8 mouse cellular contexts compared by ENCODE assay signal in genomic region chr2:44556861-44557592, GRCm38 (mm10).
DNase-seq lines count a peak whose midpoint lies in the region; ATAC-seq and TF ChIP-seq lines count a peak whose summit lies in the region.

No protein-coding gene starts in this region.

- peak; percentile 44 for ATAC-seq in granulocyte monocyte progenitor cell, adult 5-6 weeks (replicated peaks; ENCODE audit: poor library complexity, severe bottlenecking)
- ATAC-seq in limb, embryonic 14.5 days (ENCODE audit: low FRiP score, low read depth), result peak; percentile 67
- ATAC-seq in neural tube, embryonic 12.5 days (ENCODE audit: low FRiP score, low read depth), result peak; percentile 89

- no peaks in the 10 kb centered on the region for H3K36me3 ChIP-seq in spleen, adult 2 months (ENCODE audit: control insufficient read depth, insufficient read depth, low read length)
- H3K36me3 ChIP-seq in limb, embryonic 14.5 days (ENCODE audit: control insufficient read depth, insufficient read depth, low read length), result no peaks in the 10 kb centered on the region
- H3K36me3 ChIP-seq in neural tube, embryonic 12.5 days, result no peaks in the 10 kb centered on the region

- TF ChIP-seq CTCF in spleen, adult 2 months (IDR thresholded peaks at IDR 0.05; ENCODE audit: extremely low read depth, insufficient read depth, insufficient read length, insufficient replicate concordance), result no peak

- H3K9me3 ChIP-seq in limb, embryonic 14.5 days (ENCODE audit: control insufficient read depth, low read length), result no peaks in the 10 kb centered on the region
- no peaks in the 10 kb centered on the region for H3K9me3 ChIP-seq in neural tube, embryonic 12.5 days

- peak overlapping the region; percentile 33; the same call in 1 of the 2 replicates for H3K27ac ChIP-seq in spleen, adult 2 months (ENCODE audit: insufficient read depth, low read length)
- 0 out of 2 replicates have a peak overlapping the region, but pooled peaks have one; percentile 45 for H3K27ac ChIP-seq in limb, embryonic 14.5 days (replicated peaks; ENCODE audit: low read depth, low read length)
- H3K27ac ChIP-seq in neural tube, embryonic 12.5 days, result no peak overlapping the region

- H3K4me2 ChIP-seq in limb, embryonic 14.5 days (replicated peaks; ENCODE audit: low read depth, low read length, severe bottlenecking), result peak overlapping the region; percentile 96
- peak overlapping the region; percentile 84 for H3K4me2 ChIP-seq in neural tube, embryonic 12.5 days (replicated peaks)

- no peaks in the 10 kb centered on the region; the same call in 1 of the 2 replicates for H3K4me1 ChIP-seq in spleen, adult 2 months (ENCODE audit: control insufficient read depth, insufficient read depth, insufficient read length)
- H3K4me1 ChIP-seq in limb, embryonic 14.5 days (ENCODE audit: control insufficient read depth, insufficient read depth, low read length), result 0 out of 2 replicates have a peak, but pooled peaks cover 10% of the 10 kb centered on the region
- peaks cover 10% of the 10 kb centered on the region; the same call in 1 of the 2 replicates for H3K4me1 ChIP-seq in neural tube, embryonic 12.5 days

- no peak for DNase-seq in spleen, adult 2 months (ENCODE audit: low read depth in 1 of 2, low spot score in 2 of 2)
- DNase-seq in spleen, adult 18-20 months, result no peak
- DNase-seq in embryo, embryonic 11 days, result peak; percentile 71
- peak; percentile 20 for DNase-seq in kidney, adult 9 months
- no peak for DNase-seq in limb, embryonic 14.5 days (ENCODE audit: low spot score)
- no peak for DNase-seq in spleen, postnatal 14 days (ENCODE audit: low spot score in 2 of 2)

- WGBS in spleen, adult 2 months, result 3% methylated on average over 42 of the region's 42 CpGs
- 0% methylated on average over 28 of the region's 42 CpGs for WGBS in limb, embryonic 14.5 days
- 1% methylated on average over 42 of the region's 42 CpGs for WGBS in neural tube, embryonic 12.5 days

- TF ChIP-seq POLR2A in spleen, adult 2 months (IDR thresholded peaks at IDR 0.05; ENCODE audit: low read depth, low read length), result no peak
- no peak for TF ChIP-seq POLR2A in limb, embryonic 14.5 days (IDR thresholded peaks at IDR 0.05; ENCODE audit: borderline replicate concordance, extremely low read depth, insufficient read depth, insufficient read length)

- peak overlapping the region; percentile 67 for H3K9ac ChIP-seq in limb, embryonic 14.5 days (ENCODE audit: low read depth, low read length, severe bottlenecking)
- peak overlapping the region; percentile 57 for H3K9ac ChIP-seq in neural tube, embryonic 12.5 days

- no peaks in the 10 kb centered on the region for H3K27me3 ChIP-seq in spleen, adult 2 months (ENCODE audit: control insufficient read depth, insufficient read depth, low read length)
- no peaks in the 10 kb centered on the region for H3K27me3 ChIP-seq in limb, embryonic 14.5 days (ENCODE audit: control insufficient read depth, insufficient read depth, low read length)
- H3K27me3 ChIP-seq in neural tube, embryonic 12.5 days (replicated peaks), result no peaks in the 10 kb centered on the region

- peak overlapping the region; percentile 6; the same call in 1 of the 2 replicates for H3K4me3 ChIP-seq in spleen, adult 2 months (ENCODE audit: extremely low read depth, insufficient read depth, insufficient read length)
- peak overlapping the region; percentile 46 for H3K4me3 ChIP-seq in limb, embryonic 14.5 days (replicated peaks; ENCODE audit: low read length)
- H3K4me3 ChIP-seq in neural tube, embryonic 12.5 days, result peak overlapping the region; percentile 47

Comparison
In these comparisons a context has a peak if more than half of its experiments do, and no peak if none do; other contexts are left out.
1. DNase-seq: peak in embryo, embryonic 11 days (single experiment) and kidney, adult 9 months (single experiment); none in spleen, adult 2 months (0 of 2), spleen, adult 18-20 months (0 of 2), limb, embryonic 14.5 days (single experiment) and spleen, postnatal 14 days (0 of 2).
2. Peak in every context shown above with its lines, with median percentiles within 50 percentile points of each other: H3K4me3 ChIP-seq and ATAC-seq.